Mouse (Mus musculus) retina, embryonic 14.5 days (tissue): Measurements from ENCODE around the gene Dgcr2.

Experiments used
- DNase-seq: peaks from one replicate; pipeline ENCODE4 v3.0.0-alpha.2; 2015; ENCODE audit warnings: low spot score

Dgcr2 gene

DNA sequence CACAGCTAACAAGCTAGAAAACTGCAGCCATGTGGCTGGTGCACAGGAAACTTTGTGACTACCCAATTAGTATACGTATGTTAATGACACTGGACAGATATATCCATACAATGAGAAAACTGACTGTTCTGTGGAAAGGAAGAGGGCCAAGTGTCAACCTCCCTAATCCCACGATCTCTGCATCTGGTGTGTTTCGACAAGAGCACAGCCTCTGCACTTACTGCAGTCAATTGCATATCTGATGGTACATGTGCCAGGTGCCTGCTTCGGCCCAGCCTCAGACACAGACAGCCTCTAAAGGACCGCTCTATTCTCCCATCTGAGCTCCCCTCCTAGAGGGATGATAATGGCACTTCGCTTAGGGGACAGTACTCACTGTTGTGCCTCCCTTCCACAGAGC is 49.9 kb downstream of the Dgcr2 start:
- no peak for DNase-seq

DNA sequence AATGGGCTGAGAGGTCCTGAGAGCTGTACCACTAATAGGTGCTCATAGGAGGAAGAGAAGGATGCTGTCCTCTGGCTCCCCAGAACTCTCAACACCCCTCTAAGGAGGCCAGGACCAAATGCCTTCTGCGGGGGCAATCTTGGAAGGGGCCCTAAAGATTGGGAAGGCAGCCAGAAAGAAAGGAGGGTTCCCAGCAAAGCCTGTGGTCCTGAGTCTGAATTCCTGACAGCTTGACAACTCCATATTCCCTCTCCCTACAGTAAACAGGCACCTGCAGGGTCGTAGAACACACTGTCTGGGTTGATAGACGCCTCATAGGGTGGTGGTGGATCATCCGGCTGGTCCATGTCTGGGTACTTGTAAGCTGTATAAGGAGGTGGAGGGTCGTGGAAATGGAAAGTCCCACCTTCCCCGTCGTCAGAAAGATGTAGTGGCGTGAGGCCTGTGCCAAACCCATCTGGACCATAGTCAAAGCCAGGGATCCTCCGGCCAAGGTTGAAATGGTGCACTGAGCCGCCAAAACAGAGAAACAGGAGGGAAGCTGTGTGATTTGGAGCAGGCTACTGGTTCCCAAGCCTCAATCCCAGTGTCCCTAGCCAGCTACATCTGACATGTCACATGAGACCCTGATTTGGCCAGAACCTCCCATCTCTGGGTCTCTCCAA is 54.5 kb downstream of the Dgcr2 start:
- DNase-seq = no peak

DNA sequence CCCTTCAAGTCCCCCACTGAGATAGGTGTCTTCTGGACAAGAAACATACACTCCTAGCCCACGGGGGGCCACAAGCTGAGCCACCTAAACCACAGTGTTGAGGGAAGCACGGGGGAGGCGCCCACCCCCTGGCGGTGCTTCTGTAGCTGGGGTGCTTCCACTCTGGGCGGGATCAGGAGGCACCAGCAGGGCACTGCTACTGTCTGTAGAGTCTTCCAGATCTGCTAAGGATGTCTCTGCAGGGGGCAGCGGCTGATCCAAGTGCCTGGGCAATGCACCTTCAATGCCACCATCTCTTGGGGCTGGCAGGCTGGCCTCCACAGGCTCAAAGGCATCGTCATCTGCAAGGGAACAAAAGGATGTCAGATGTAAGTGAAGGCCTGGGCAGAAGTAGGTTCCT is 55.9 kb downstream of the Dgcr2 start:
- DNase-seq = no peak

DNA sequence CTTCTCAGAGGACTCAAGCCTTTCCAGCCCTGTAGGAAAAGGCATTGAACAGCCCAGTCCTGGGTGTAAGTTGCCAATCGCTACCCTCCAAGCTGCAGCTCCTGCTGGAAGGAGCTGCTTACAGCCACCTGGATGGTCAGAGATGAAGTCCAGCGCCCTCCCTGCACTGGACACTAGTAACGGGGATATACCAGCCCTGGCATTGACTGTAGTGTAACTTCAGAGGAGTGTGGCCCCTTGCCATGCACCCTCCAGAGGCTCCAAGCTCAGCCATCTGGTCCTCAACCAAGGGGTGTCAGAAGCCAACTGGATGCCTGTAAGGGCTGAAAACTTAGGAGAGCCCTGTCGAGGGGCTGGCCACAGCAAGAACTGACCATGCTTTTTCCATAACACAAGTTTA is 58.4 kb downstream of the Dgcr2 start:
- DNase-seq = no peak

DNA sequence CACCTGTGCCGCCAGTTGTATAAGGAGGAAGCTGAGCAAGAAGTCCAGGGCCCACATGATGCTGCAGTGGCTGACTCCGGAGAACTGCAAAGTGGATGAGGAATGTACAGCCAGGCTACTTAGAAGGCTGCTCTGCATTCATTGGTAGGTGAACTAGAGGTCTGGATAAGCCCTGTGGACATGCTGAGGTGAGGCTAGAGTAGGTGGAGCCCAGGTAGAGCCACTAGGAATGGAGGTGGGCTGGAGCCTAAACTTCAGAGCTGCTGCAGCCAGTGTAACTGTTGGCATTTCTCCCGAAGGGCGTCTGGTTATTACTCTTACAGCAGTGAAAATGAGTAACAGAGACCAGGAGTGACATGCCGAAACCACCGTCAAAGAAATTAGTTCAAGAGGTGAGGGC is 60.3 kb downstream of the Dgcr2 start, which contains the start of gene Car15:
TSS of gene Car15 (minus strand) at position 314 of the 400 bp plus-strand sequence.
- DNase-seq = no peak

DNA sequence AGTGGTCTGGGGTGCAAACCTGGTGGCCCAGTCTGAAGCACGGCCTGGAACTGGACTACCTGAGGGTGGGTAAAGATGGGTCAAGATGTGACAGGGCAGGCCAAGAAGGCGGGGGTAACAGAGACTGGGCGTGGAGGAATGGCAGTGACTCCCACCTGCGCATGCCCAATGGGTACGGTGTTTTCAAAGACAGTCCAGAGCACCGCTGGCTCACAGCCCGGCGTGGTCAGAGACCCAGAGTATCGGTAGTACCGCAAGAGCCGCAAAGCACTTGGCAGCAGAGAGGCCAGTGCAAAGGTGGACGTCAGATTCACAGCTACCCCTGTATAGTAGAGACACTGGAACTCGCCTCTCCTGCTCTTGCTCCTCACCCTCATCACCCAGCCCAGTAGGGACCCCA is 62.9 kb downstream of the Dgcr2 start:
- DNase-seq = no peak

DNA sequence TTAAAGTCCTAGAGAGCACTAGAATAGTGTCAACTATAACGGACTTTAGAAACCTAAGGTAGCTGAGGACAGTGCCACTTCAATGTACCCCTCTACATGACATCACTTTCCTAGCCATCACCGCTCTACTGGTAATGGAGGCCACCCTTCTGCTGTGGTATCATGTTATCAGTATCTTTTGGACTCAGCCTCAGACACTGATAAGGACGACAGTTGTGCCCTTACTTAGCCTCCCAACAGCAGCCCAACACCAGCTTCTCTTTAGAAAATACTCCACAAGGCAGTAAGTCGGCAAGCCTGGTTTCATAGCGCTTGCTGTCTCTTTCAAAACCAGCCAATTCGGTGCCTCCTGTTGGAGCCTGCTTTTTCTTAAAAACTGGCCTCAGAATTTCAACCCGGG is 63.8 kb downstream of the Dgcr2 start:
- DNase-seq = no peak

DNA sequence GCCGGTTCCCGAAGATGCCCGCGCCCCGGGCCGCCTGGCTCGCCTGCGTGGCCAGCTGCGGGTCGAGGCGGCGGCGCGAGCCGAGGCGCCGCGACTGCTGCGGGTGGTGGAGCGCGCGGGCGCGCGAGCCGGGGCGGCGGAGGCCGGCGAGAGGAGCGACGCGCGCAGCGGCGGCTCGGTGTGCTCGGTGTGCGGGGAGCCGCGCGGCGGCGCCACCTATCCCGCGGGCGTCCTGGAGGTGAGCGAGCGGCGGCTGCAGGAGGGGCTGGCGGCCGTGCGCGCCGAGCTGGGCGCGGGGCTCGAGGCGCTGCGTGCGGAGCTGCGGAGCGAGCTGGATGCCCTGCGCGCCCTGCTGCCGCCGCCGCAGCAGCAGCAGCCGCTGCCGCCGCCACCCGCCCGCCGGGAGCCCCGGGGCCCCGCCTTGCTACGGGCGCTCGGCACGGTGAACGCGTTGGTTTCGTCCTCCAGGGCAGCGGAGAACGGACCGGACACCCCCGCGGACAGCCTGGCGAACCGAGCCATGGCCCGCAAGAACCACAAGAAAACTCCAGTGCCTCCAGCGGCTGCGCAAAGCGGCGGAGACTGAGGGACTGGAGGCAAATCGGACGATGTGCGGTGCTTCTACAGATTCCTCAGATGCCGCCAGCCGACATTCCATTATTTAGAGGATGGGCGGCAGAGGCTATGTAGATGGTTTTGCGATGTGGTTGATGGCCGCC is 64.5 kb downstream of the Dgcr2 start:
- DNase-seq = peak; percentile 57

DNA sequence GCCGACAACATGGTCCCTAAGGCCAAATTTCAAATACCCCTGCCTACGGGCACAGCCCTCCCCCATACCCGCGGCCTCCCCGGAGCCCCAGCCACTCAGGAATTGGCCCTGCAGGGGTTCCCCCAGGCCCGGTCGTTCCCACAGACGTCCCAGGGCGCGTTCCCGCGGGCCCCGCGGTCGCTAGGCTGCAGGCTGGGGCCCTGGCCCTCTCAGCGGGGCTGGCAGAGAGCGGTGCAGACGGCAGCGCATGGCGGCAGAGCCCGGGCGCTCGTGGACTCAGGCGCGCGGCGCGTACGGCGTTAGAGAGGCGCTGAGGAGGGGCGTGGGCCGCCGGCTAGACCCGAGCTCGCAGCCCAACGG is 65.1 kb downstream of the Dgcr2 start:
- peak; percentile 55 for DNase-seq

DNA sequence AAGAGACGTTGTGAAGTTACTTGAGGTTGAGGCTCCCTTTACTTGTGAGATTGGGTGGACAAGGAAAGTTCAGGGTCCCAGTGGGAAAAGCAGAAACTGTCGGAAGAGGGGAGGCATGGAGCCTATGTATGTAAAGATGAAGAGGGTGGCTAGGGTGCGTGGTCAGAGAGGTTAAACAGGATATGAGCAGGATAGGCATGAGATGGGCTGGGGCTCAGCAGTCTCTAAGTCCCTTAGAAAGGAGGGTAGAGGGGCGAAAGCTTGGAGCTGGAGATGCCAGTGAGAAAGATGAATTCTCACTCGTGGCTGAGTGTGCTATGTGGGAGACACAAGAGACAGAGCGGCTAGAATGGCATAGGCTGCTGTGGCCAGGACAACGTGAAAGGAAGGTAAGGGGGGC is 65.5 kb downstream of the Dgcr2 start, which contains the start of gene B830017H08Rik:
TSS of gene B830017H08Rik (plus strand) at position 301 of the 400 bp plus-strand sequence.
- no peak for DNase-seq

DNA sequence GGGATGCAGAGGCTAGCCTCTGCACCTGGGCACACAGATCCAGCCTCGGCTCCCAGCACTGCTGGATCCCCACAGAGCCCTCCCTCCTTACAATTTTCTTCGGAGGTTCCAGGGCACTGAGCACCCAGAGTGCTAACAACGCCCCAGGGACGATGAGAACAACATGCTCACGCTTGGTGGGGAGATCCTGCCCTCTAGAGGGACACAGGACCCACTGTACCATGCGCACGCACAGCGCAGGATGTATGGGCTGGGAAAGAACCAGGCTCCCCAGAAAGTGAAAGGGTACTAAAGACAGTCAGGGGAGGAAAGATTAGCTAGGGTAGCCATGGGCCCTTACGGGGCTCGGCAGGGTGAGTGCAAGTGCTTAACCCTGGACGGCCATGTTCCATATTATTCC is 66.6 kb downstream of the Dgcr2 start:
- peak; percentile 20 for DNase-seq

DNA sequence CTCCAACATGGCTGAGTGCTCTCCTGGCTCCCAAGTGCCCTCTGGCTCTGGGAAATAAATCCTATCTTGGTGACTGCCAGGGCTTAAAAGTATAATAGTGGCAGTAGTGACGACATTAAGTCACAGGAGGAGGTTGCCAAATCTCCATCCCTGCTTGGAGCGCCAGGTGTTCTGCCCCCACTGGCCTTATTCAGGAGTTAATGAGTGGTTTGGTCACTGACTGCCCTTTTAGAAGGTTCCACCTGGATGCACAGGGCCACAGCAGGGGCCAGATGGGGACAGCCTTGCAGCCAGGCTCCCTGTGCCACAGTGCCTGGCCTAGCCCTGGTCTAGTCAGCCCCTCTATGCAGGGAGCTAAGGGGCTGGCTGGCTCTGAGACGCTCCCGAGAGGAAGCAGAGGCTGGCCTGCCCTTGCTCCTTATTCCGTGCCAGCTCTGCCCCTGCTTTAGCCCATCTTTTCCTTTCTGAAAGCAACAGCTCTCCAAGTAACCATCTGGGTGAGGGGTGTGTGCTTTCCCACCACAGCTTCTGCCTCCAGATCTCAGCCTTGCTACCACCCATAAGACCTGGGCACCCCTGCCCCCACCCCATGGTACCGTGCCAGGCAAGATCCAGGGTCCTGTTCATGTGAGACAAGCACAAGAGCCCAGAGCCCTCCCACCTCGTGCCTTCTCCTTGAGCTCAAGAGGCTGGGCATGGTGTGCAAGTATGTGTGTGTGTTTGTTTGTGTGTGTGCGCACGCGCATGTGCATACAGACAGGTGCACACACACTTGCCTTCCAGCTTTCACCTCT is 67.8 kb downstream of the Dgcr2 start:
- DNase-seq = no peak

DNA sequence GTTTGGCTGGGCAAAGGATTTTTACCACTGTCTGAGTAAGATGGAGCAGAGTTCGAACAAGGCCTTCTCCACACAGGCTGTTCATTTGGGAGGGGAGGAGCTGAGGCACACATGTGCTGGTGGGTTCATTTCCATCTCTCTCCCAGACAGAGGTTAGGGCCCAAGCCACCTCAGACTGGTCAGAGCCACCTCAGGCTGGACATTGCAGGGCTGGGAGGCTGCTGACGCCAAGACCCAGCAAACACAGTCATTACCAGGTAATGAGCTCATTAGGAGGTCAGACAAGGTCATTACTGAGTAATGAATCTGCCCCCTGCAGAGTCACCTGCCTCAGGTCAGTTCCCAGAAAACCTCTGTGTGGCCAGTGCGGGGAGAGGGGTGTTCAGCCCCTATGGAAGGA is 69.5 kb downstream of the Dgcr2 start:
- DNase-seq = no peak

DNA sequence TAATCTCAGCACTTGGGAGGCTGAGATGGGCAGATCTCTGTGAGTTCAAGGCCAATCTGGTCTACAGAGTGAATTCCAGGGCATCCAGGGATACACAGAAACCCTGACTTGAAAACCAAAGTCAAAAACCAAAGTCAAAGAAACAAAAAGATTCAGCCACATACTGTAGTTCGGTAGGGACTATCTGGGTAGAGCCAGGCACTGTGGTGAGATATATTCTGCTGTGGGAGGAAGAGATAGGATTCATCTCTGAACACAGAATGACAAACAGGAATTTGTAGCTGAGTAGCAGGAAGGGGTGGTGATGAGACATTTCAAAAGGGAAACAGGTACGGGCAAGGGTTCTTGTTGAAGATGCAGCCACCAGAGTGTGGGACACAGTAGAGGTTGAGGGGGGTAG is 70.1 kb downstream of the Dgcr2 start:
- DNase-seq = no peak

DNA sequence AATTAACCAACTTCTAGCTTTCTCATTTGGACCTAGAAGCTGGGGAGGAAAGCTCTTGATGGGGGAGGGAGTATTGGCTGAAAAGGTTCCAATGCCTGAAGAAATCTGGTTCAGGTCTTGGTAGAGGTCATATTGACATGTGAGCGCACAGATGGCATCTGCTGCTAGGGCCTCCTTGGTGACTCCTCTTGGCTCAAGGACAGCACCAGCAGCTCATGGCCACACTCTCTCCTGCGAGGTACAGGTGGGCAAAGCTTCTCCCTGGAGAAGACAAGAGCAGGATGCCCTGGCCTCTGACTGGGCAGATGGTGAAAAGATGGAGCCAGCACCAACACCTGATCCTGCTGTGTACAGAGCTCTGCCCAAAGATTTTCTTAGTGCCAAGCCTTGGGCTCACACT is 71.9 kb downstream of the Dgcr2 start:
- no peak for DNase-seq

DNA sequence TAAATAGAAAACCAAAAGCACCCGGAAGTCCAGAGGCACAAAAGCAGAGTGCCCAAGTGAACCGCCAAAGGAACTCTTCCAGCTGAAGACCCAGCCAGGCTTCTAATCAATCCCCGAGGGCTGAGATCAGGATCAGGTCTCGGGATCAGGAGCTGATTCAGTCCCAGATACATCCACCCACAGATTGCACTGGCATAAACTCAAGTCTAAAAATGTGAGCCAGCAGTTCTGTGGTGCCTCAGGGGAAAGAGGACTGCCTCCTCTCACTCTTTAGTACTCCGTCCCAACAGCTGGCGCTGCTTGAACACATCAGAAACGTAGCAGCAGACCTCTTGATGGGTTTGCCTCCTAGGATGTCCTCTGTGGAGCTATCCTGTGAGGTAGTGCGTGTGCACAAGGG is 81.8 kb downstream of the Dgcr2 start:
- DNase-seq = no peak

DNA sequence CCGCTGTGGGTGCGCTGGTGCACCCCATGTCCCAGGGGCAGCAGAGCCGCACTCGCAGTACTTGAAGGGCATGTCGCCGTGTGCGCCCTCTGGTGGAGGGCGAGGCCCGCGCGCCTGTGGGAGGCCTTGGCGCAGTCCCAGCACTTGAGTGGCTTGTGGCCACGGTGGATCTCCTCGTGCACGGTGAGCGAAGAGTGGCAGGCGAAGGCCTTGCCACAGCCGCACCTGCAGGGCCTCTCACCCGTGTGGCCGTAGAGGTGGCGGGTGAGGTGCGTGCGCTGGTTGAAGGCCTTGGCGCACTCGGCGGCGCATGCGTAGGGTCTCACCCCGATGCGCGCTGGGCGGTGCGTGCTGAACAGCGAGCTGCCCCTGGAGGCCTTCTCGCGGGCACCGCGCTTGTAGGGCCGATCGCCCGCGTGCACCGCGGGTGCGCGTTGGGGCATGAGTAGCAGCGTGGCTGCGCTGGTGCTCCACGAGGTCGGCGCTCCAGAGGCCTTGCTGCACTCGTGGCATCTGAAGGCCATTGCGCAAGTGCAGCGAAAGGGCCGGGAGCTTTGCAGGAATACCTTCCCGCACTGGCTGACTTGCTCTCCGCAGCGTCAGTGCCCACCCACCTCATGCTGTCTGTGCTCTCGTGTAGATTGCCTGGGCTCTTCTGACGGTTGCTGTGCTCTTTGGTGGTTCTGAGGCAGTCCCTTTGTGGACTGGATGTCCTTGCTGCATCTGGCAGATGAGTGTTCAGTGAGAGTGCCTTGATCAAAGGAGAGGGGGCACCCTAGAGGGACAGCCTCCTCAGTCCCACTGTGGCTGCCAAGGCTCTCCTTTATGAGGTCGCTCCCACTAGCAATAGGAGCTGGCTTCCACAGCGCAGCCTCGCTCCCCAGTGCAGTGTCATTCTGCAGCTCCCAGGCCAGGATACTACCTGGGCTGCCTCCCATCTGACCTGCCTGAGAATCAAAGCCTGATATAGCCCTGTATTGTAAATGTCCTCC is 82.7 kb downstream of the Dgcr2 start:
- DNase-seq = peak; percentile 85

DNA sequence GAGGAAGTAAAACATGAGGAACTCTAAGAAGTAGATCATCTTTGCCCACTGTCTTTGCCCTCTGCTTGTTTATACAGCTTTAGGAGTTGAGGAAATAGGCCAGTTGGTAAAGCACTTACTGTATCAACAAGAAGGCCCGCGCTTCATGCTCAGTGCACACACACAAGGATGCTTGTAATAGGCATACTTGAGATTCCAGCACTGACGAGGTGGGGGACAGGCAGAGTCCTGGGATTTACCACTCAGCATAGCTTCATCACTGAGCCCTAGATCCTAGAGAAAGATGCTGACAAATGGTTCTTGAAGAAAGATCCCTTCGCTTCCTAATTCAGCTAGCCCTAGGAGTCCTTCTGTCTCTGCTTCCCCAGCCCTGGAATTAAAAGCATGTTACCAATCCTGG is 85.2 kb downstream of the Dgcr2 start:
- no peak for DNase-seq

DNA sequence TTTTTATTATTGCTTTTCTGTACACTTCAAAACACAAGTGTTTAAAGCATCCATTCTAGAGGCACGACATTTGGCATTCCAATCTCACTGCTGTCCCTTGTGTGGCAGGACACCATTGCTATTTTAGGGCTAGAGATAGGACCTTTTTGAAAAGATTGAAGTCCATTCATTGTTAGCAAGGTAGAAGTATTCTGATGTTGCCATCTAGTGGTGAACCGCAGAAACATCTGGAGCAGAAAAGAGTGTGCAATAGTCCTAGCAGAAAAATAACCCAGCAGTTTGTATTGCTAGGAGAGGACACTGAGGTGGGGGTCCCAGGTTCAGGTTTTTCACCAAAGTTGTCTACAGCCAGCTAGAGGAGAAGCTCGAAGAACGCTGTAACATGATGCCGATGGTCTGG is 86.2 kb downstream of the Dgcr2 start:
- DNase-seq = peak; percentile 86

DNA sequence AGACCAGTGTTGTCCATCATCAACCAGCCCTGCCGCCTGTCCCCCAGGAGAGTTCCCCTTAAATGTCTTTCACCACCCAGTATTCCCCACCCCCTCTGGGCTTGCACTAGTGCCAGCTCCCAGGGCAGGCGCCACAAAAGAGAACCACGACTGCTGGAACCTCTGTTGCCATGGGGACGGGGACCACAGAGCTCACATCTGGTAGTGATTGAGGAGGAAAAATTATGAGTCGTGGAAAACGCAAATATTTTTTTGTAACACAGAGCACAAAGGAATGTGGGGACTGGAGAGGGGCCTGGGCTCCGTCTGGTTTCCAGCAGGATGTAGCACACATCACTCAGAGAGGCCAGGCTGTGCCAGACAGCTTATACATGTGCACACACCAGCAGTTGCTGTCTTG is 88.7 kb downstream of the Dgcr2 start:
- no peak for DNase-seq

DNA sequence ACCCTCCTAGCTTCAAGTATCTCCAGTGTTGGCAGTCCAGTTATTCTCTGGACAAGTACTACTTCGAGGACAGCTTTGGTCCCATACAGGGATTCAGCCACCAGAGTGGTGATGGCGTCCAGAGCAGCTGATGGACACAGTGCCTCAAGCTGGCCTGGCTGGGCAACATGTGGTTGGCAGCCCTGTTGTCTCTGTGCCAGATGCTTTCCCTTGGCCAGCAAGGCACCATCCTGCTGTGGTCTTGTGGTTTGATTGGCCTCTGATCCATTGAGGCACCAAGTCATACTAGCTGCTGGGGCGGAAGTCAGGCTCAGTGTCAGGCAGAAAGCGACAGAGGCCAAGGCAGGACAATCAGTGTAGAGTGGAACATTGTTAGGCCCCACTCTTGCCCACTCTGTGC is 89.2 kb downstream of the Dgcr2 start:
- no peak for DNase-seq
